Mouse (Mus musculus) bone marrow macrophage, adult 2 months (primary cell): Measurements from ENCODE around the gene Lyrm4.

Source experiments
- CTCF ChIP-seq: IDR thresholded peaks from 2 replicates; pipeline ENCODE4 v1.5.1; 2012; ENCODE audit warnings: low read depth, mild to moderate bottlenecking, low read length, moderate library complexity
- POLR2A ChIP-seq: IDR thresholded peaks from 2 replicates; pipeline ENCODE4 v1.6.1; 2012; ENCODE audit warnings: mild to moderate bottlenecking, low read depth, low read length, borderline replicate concordance

DNA sequence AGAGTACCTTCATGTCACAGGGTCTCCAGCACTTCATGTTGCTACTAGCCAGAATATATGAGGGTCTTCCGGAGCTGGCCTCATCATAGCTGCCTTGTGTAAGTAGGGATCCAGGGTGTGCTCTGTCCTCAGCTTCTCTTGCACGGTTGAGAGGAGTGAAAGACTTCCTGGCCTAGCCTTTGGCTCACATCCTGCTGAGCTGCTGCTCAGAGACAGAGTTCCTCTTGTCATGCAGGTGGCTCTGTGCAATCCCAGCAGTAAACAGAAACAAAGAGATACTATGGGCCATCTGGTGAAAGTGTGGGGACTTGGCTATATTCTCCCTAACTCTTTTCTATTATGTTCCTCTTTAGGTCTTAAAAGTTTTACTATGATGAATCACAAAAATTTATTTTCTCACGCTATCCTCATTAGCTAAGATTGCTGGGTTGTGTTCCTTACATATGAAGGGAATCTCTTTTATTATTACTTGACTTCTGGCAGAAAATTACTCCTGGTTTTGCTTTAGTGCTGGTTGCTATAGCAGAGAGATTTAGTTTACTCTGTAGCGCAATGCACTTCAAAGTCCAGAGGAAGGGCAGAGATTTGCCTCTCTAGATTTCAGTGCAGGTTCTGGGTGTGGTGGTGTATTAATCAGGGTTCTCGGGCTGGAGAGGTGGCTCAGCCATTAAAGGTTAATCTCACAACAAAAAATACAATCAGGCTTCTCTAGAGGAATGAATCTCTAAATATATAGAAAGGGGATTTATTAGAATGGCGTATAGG, 32.0 kb upstream of the Lyrm4 start:
- TF ChIP-seq CTCF: no peak
- no peak for TF ChIP-seq POLR2A
